Mouse (Mus musculus) kidney, adult 2 months (tissue): Measurements from ENCODE around the gene Olfr678.
"Not testable (repeated sequence)": the region's sequence is repeated elsewhere in the genome, so short reads cannot be mapped to it uniquely, and the experiment has no call there.

Experiments used
- CTCF ChIP-seq: fragments of 200-500 bp; conservative IDR thresholded peaks from 2 replicates; pipeline ENCODE4 v1.5.1; 2011; ENCODE audit warnings: low read depth, mild to moderate bottlenecking, control low read depth, low read length, moderate library complexity, mixed read lengths; ENCODE audit not compliant: insufficient read depth, insufficient read length
- POLR2A ChIP-seq: fragments of 200-500 bp; IDR thresholded peaks from one replicate; pipeline ENCODE4 v1.6.1; 2011; ENCODE audit warnings: low read depth, low read length, control low read depth

DNA sequence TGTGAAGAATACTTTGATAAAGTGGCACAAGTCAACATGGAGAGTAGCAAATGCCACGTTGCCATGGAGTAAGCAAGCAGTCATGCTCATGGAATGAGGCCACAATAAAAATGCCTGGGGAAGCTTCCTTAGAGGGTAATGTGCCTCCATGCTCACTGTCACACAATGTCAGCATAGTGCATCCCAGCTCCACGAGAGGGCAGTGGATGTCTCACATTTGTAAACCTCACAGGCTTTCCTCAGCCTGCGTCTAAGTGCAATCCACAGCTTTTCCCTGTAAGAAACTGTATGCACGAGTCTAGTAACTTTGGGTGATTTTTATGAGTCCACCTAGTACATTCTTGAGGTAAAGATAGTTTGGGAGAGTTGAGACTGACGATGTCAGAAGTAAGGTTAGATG, 30.4 kb upstream of the Olfr678 start:
- not testable (repeated sequence) for TF ChIP-seq POLR2A, CTCF
